In genomic region chr13:46627841-46628240, GRCm38 (mm10) we compare ENCODE assay signal across 12 mouse cellular contexts. TPM values are rescaled to one million over a fixed set of nuclear protein-coding genes. Genes with fewer than 3 reads are reported as not detected.
DNase-seq lines count a peak whose midpoint lies in the region; ATAC-seq lines count a peak whose summit lies in the region.
"Had no signal": no experiment of that assay in that cellular context is flagged by ENCODE, and none has a peak within 500 bp of the region (broad histone marks: within the 10 kb centered on the region; RNA-seq: fewer than 3 reads in every experiment).

No protein-coding gene starts in this region.

- peaks cover 3% of the 10 kb centered on the region for H3K4me1 ChIP-seq in forebrain, embryonic 14.5 days (ENCODE audit: control insufficient read depth, insufficient read depth, low read length)
- H3K4me1 ChIP-seq in forebrain, embryonic 10.5 days, result peaks cover 3% of the 10 kb centered on the region
- no peaks in the 10 kb centered on the region for H3K4me1 ChIP-seq in kidney, embryonic 15.5 days
- H3K4me1 ChIP-seq: lung, embryonic 15.5 days had no signal

- no peaks in the 10 kb centered on the region for H3K27me3 ChIP-seq in forebrain, embryonic 14.5 days (replicated peaks; ENCODE audit: control insufficient read depth, insufficient read depth, low read length)
- no peaks in the 10 kb centered on the region for H3K27me3 ChIP-seq in forebrain, embryonic 10.5 days (ENCODE audit: poor library complexity, severe bottlenecking)
- H3K27me3 ChIP-seq in kidney, embryonic 15.5 days, result no peaks in the 10 kb centered on the region
- H3K27me3 ChIP-seq: lung, embryonic 15.5 days had no signal

- no peaks in the 10 kb centered on the region for H3K36me3 ChIP-seq in forebrain, embryonic 14.5 days (ENCODE audit: control insufficient read depth, insufficient read depth, low read length)
- H3K36me3 ChIP-seq in forebrain, embryonic 10.5 days (replicated peaks), result no peaks in the 10 kb centered on the region
- H3K36me3 ChIP-seq in kidney, embryonic 15.5 days, result no peaks in the 10 kb centered on the region
- H3K36me3 ChIP-seq: lung, embryonic 15.5 days had no signal

- peak; percentile 63 for DNase-seq in forebrain, embryonic 14.5 days (ENCODE audit: low spot score)
- DNase-seq in forebrain, embryonic 10.5 days (ENCODE audit: extremely low spot score, low spot score), result no peak
- DNase-seq in kidney, postnatal 10 days, result peak; percentile 68
- peak; percentile 22 for DNase-seq in MN1 (ENCODE audit: low spot score)
- DNase-seq in layer of hippocampus, adult 8-10 months (ENCODE audit: low spot score in 2 of 2), result peak; percentile 52 to 66
- no peak for DNase-seq in spleen, adult 18-20 months
- DNase-seq in thymus, postnatal 0 days (ENCODE audit: low spot score), result no peak
- DNase-seq: adrenal gland, postnatal 25 days; kidney, adult 11 months had no signal

- H3K9me3 ChIP-seq in forebrain, embryonic 14.5 days (replicated peaks; ENCODE audit: control insufficient read depth, low read length), result no peaks in the 10 kb centered on the region
- no peaks in the 10 kb centered on the region for H3K9me3 ChIP-seq in forebrain, embryonic 10.5 days
- H3K9me3 ChIP-seq in kidney, embryonic 15.5 days (replicated peaks), result no peaks in the 10 kb centered on the region
- H3K9me3 ChIP-seq: lung, embryonic 15.5 days had no signal

- ATAC-seq in forebrain, embryonic 14.5 days, result no peak
- ATAC-seq in kidney, embryonic 15.5 days (replicated peaks; ENCODE audit: low FRiP score), result no peak
- ATAC-seq: CD4-positive, CD25-positive, alpha-beta regulatory T cell, adult 4 months had no signal

- WGBS in forebrain, embryonic 14.5 days, result 59% methylated on average over 10 of the region's 10 CpGs
- 92% methylated on average over 10 of the region's 10 CpGs for WGBS in forebrain, embryonic 10.5 days
- 78% methylated on average over 10 of the region's 10 CpGs for WGBS in kidney, embryonic 15.5 days

- no peak overlapping the region for H3K4me3 ChIP-seq in forebrain, embryonic 14.5 days (ENCODE audit: low read depth, low read length)
- H3K4me3 ChIP-seq in forebrain, embryonic 10.5 days, result no peak overlapping the region
- H3K4me3 ChIP-seq in kidney, embryonic 15.5 days (replicated peaks), result no peak overlapping the region
- H3K4me3 ChIP-seq: lung, embryonic 15.5 days had no signal

- no peak overlapping the region for H3K9ac ChIP-seq in forebrain, embryonic 14.5 days (ENCODE audit: low read length)
- H3K9ac ChIP-seq in kidney, embryonic 15.5 days, result no peak overlapping the region
- H3K9ac ChIP-seq: lung, embryonic 15.5 days had no signal

- no peak overlapping the region for H3K4me2 ChIP-seq in forebrain, embryonic 14.5 days (ENCODE audit: low read length)
- H3K4me2 ChIP-seq in kidney, embryonic 15.5 days, result no peak overlapping the region
- H3K4me2 ChIP-seq: lung, embryonic 15.5 days had no signal

- no peak overlapping the region for H3K27ac ChIP-seq in forebrain, embryonic 14.5 days (ENCODE audit: low read depth, low read length)
- H3K27ac ChIP-seq in forebrain, embryonic 10.5 days, result no peak overlapping the region
- no peak overlapping the region for H3K27ac ChIP-seq in kidney, embryonic 15.5 days
- H3K27ac ChIP-seq: lung, embryonic 15.5 days had no signal

RNA-seq across cellular contexts. Expression of gene Fam8a1, which starts 41.5 kb away (rescaled TPM):
- polyA plus RNA-seq in forebrain, embryonic 14.5 days (2014; fragmentation: Nextera tagmentation; extraction: Ambion mirVana), result 13.6 and 14.9 TPM in 2 replicates
- 6.7 and 7.4 TPM in 2 replicates for polyA plus RNA-seq in forebrain, embryonic 10.5 days (2016; fragmentation: Nextera tagmentation; extraction: Ambion mirVana)
- polyA plus RNA-seq in kidney, embryonic 15.5 days (2015; fragmentation: Nextera tagmentation; extraction: Ambion mirVana), result 10.6 and 12.2 TPM in 2 replicates
- total RNA-seq in layer of hippocampus, adult 8-10 months (2022), result 10 to 100 TPM; 66.6 to 85.9 (median 75.5) TPM
- polyA plus RNA-seq in thymus, postnatal 0 days (2015; fragmentation: Nextera tagmentation; extraction: Ambion mirVana), result 6.4 and 9.4 TPM in 2 replicates

Comparison
In these comparisons a context has a peak if more than half of its experiments do, and no peak if none do; other contexts are left out.
1. DNase-seq: peak in forebrain, embryonic 14.5 days (single experiment), kidney, postnatal 10 days (single experiment), MN1 (single experiment) and layer of hippocampus, adult 8-10 months (2 of 2); none in forebrain, embryonic 10.5 days (single experiment), spleen, adult 18-20 months (0 of 2) and thymus, postnatal 0 days (single experiment).